Mouse (Mus musculus): ENCODE data around the gene Bid. TPM values are rescaled to one million over a fixed set of nuclear protein-coding genes. Genes with fewer than 3 reads are reported as not detected.

The Bid gene
- polyA plus RNA-seq, 1 experiment from 2014 or later, result 16.3 TPM

DNA sequence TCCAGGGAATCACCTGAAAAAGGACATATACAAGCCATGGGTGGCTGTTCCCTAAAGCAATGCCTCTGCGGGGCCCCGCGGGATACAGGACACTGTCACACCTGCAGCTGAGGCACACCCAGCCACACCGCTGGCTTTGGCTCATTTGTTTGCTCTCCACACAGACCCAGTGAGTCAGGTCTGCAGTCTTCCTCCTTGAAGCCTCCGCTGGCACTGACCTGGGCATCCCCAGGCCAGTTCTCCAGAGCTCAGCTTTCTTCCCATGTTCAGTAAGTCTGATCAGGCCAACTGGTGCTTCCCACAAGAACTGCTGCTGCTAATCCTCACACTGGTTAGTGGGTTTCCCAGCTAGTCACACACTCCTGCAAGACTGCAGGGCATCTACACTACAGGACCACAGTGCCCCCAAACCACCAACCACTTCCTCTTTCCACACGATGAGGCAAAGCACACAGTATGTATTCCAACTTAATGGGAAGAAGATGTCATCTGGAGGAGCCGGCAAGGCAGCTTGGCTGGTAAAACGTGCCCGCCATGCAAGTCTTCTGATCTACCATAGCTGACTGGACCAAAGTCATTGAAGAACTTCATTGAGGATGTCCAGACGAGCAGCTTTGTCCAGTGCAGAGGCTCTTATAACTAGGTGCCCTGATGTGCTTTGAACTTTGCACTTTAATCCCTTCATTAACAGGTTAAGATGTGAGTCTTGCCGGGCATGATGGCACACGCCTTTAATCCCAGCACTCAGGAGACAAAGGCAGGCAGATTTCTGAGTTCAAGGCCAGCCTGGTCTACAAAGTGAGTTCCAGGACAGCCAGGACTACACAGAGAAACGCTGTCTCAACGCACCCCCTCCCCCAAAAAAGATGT, 14.6 kb downstream of the Bid start:
- Histone ChIP-seq H3K4me3 (ENCODE audit: low read depth, low read length) (no peak overlapping the region), H3K4me2 (no peak overlapping the region), H3K9me3 (ENCODE audit: control insufficient read depth, low read length) (no peaks in the 10 kb centered on the region), H3K27ac (ENCODE audit: low read depth, low read length) (no peak overlapping the region), H3K36me3 (ENCODE audit: control insufficient read depth, insufficient read depth, low read length) (no peaks in the 10 kb centered on the region), H3K9ac (ENCODE audit: low read length) (no peak overlapping the region), H3K27me3 (ENCODE audit: control insufficient read depth, insufficient read depth, low read length) (no peaks in the 10 kb centered on the region), H3K4me1 (ENCODE audit: control insufficient read depth, insufficient read depth, low read length) (no peaks in the 10 kb centered on the region)
- ATAC-seq (ENCODE audit: low FRiP score) (no peak), DNase-seq (ENCODE audit: low spot score, missing footprints) (no peak)
- 92% methylated on average over 14 of the region's 14 CpGs for WGBS

DNA sequence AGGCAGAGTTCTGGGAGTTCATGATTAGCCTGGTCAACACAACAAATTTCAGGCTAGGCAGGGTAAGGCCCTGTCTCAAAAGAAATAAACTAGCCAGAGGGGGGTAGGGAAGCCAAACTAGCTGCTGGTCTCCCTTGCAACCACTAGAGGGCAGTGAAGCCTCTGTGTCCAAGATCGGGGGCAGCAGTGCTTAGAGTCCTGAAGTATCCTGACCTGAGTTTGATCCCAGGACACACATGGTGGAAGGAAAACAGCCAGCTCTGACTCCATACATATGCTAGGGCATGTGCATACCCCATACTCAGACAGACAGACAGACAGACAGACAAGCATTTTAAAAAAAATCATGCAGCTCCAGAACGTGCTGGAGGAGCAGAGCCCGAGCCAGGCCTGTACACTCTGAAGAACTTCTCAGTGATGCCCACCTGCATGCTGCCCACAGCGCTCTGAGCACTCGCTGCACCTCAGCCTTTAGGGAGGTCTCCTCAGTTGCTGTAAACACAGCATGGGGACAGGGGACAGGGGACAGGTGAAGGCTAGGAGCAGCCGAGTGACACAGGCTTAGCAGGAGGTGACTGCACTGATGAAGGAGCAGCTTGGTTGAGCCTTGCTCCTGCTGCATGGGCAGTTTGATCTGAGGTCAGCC, 18.3 kb downstream of the Bid start:
- 70% methylated on average over 6 of the region's 6 CpGs for WGBS
- no peak overlapping the region for H3K4me2 ChIP-seq
- no peaks in the 10 kb centered on the region for H3K4me1 ChIP-seq (ENCODE audit: control insufficient read depth, insufficient read depth, low read length)
- DNase-seq (ENCODE audit: low spot score, missing footprints) (peak; percentile 90), ATAC-seq (ENCODE audit: low FRiP score) (peak; percentile 29)
- H3K27me3 ChIP-seq (ENCODE audit: control insufficient read depth, insufficient read depth, low read length), result no peaks in the 10 kb centered on the region
- H3K36me3 ChIP-seq (ENCODE audit: control insufficient read depth, insufficient read depth, low read length), result peaks cover 3% of the 10 kb centered on the region; the same call in 1 of the 2 replicates
- H3K27ac ChIP-seq (ENCODE audit: low read depth, low read length), result no peak overlapping the region
- no peaks in the 10 kb centered on the region for H3K9me3 ChIP-seq (ENCODE audit: control insufficient read depth, low read length)
- no peak overlapping the region for H3K9ac ChIP-seq (ENCODE audit: low read length)
- no peak overlapping the region for H3K4me3 ChIP-seq (ENCODE audit: low read depth, low read length)

DNA sequence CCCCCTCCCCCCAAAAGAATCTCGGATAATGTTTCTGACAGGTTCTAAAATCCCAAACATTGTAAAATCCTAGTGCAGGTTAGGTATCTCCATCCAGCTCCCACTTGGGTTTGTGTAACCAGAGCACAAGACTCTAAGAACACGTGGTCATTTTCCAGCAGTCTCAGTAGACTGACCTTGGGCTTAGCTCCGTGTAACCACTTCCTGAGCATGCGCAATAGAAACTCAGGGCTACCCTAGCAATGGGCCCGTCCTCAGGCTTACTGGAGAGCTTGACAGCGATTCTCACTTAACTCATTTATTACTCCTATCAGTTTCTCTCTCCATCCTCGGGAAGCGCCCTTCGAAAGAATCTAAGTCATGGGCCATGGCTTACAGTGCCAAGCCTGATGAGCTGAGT, 22.1 kb downstream of the Bid start:
- 94% methylated on average over 9 of the region's 9 CpGs for WGBS

DNA sequence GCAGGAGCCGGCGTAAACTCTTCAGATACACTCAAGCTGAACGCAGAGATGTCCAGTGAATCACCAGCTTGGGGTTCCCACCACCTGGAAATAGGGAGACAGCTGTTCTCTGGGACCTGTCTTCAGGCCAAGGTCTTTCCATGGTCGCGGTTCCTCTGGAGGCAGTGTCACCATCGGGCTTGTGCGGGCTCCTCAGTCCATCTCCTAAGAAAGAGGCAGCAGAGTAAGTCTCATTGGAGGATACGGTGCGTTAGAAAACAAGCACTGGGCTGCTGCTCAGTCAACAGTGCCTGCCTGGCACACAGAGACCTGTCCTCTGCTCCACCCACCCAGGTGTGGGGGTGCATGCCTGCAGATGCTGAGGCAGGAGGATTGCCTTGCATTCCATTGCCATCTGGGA, 22.6 kb downstream of the Bid start:
- Histone ChIP-seq H3K4me1 (ENCODE audit: control insufficient read depth, insufficient read depth, low read length) (no peaks in the 10 kb centered on the region), H3K36me3 (ENCODE audit: control insufficient read depth, insufficient read depth, low read length) (peaks cover 5% of the 10 kb centered on the region; the same call in 1 of the 2 replicates), H3K27me3 (ENCODE audit: control insufficient read depth, insufficient read depth, low read length) (no peaks in the 10 kb centered on the region), H3K9me3 (ENCODE audit: control insufficient read depth, low read length) (no peaks in the 10 kb centered on the region), H3K4me2 (no peak overlapping the region), H3K9ac (ENCODE audit: low read length) (no peak overlapping the region), H3K27ac (ENCODE audit: low read depth, low read length) (no peak overlapping the region), H3K4me3 (ENCODE audit: low read depth, low read length) (no peak overlapping the region)
- DNase-seq (ENCODE audit: low spot score, missing footprints) (no peak), ATAC-seq (ENCODE audit: low FRiP score) (no peak)
- 96% methylated on average over 9 of the region's 9 CpGs for WGBS

More for the DNA sequence above, 22.1 kb downstream of the Bid start:
- H3K9me3 ChIP-seq (ENCODE audit: control insufficient read depth, low read length), result no peaks in the 10 kb centered on the region
- DNase-seq (ENCODE audit: low spot score, missing footprints) (no peak), ATAC-seq (ENCODE audit: low FRiP score) (no peak)
- no peaks in the 10 kb centered on the region for H3K27me3 ChIP-seq (ENCODE audit: control insufficient read depth, insufficient read depth, low read length)
- H3K9ac ChIP-seq (ENCODE audit: low read length), result no peak overlapping the region
- H3K4me3 ChIP-seq (ENCODE audit: low read depth, low read length), result no peak overlapping the region
- H3K4me2 ChIP-seq, result no peak overlapping the region
- no peaks in the 10 kb centered on the region for H3K4me1 ChIP-seq (ENCODE audit: control insufficient read depth, insufficient read depth, low read length)
- peaks cover 5% of the 10 kb centered on the region; the same call in 1 of the 2 replicates for H3K36me3 ChIP-seq (ENCODE audit: control insufficient read depth, insufficient read depth, low read length)
- H3K27ac ChIP-seq (ENCODE audit: low read depth, low read length), result no peak overlapping the region

- WGBS, result 92% methylated on average over 17 of the region's 17 CpGs
- peaks cover 15% of the 10 kb centered on the region for H3K36me3 ChIP-seq (ENCODE audit: control insufficient read depth, insufficient read depth, low read length)
- no peaks in the 10 kb centered on the region for H3K27me3 ChIP-seq (ENCODE audit: control insufficient read depth, insufficient read depth, low read length)
- no peak overlapping the region for H3K4me3 ChIP-seq (ENCODE audit: low read depth, low read length)
- no peaks in the 10 kb centered on the region for H3K9me3 ChIP-seq (ENCODE audit: control insufficient read depth, low read length)
- DNase-seq (ENCODE audit: low spot score, missing footprints) (no peak), ATAC-seq (ENCODE audit: low FRiP score) (no peak)
- no peak overlapping the region for H3K4me2 ChIP-seq
- H3K9ac ChIP-seq (ENCODE audit: low read length), result no peak overlapping the region
- no peak overlapping the region for H3K27ac ChIP-seq (ENCODE audit: low read depth, low read length)
- no peaks in the 10 kb centered on the region for H3K4me1 ChIP-seq (ENCODE audit: control insufficient read depth, insufficient read depth, low read length)
Observed at GRCm38 (mm10) chr6:120886696-120887095, 30.0 kb downstream of the Bid start.

DNA sequence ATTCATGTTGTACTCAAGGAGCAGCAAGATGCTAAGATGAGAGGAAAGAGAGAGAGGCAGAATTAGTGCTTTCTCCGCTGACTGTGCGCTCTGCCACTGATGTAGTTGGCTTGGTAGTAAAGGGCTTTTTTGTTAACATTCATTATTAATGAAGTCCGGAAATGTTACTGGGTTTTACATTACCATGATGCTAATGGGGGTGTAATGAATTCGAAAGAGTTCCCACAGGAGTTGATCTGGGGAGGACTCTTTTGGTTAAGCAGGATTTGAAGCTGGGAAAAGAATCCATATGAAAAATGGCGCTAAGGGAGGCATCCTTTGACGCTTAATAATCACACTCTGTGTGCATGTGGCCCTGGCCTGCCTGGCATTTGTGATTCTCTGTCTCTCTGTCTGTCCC, 32.2 kb downstream of the Bid start:
- Histone ChIP-seq H3K9me3 (ENCODE audit: control insufficient read depth, low read length) (no peaks in the 10 kb centered on the region), H3K4me1 (ENCODE audit: control insufficient read depth, insufficient read depth, low read length) (no peaks in the 10 kb centered on the region), H3K27ac (ENCODE audit: low read depth, low read length) (no peak overlapping the region), H3K36me3 (ENCODE audit: control insufficient read depth, insufficient read depth, low read length) (peaks cover 15% of the 10 kb centered on the region), H3K9ac (ENCODE audit: low read length) (no peak overlapping the region), H3K27me3 (ENCODE audit: control insufficient read depth, insufficient read depth, low read length) (no peaks in the 10 kb centered on the region), H3K4me2 (no peak overlapping the region), H3K4me3 (ENCODE audit: low read depth, low read length) (no peak overlapping the region)
- ATAC-seq (ENCODE audit: low FRiP score) (no peak), DNase-seq (ENCODE audit: low spot score, missing footprints) (no peak)
- 87% methylated on average over 6 of the region's 6 CpGs for WGBS

- H3K4me1 ChIP-seq (ENCODE audit: control insufficient read depth, insufficient read depth, low read length), result no peaks in the 10 kb centered on the region
- H3K9ac ChIP-seq (ENCODE audit: low read length), result no peak overlapping the region
- no peaks in the 10 kb centered on the region for H3K27me3 ChIP-seq (ENCODE audit: control insufficient read depth, insufficient read depth, low read length)
- H3K9me3 ChIP-seq (ENCODE audit: control insufficient read depth, low read length), result no peaks in the 10 kb centered on the region
- H3K4me2 ChIP-seq, result no peak overlapping the region
- no peak for ATAC-seq (ENCODE audit: low FRiP score)
- H3K36me3 ChIP-seq (ENCODE audit: control insufficient read depth, insufficient read depth, low read length), result peaks cover 11% of the 10 kb centered on the region
- no peak for DNase-seq (ENCODE audit: low spot score, missing footprints)
- H3K4me3 ChIP-seq (ENCODE audit: low read depth, low read length), result no peak overlapping the region
- 88% methylated on average over 5 of the region's 5 CpGs for WGBS
- no peak overlapping the region for H3K27ac ChIP-seq (ENCODE audit: low read depth, low read length)
Observed at GRCm38 (mm10) chr6:120879046-120879445, 37.6 kb downstream of the Bid start.

- Histone ChIP-seq H3K27me3 (ENCODE audit: control insufficient read depth, insufficient read depth, low read length) (no peaks in the 10 kb centered on the region), H3K4me3 (ENCODE audit: low read depth, low read length) (no peak overlapping the region), H3K9me3 (ENCODE audit: control insufficient read depth, low read length) (no peaks in the 10 kb centered on the region), H3K4me1 (ENCODE audit: control insufficient read depth, insufficient read depth, low read length) (no peaks in the 10 kb centered on the region), H3K4me2 (no peak overlapping the region), H3K36me3 (ENCODE audit: control insufficient read depth, insufficient read depth, low read length) (peaks cover 2% of the 10 kb centered on the region; the same call in 1 of the 2 replicates), H3K27ac (ENCODE audit: low read depth, low read length) (no peak overlapping the region), H3K9ac (ENCODE audit: low read length) (no peak overlapping the region)
- no peak for ATAC-seq (ENCODE audit: low FRiP score)
- DNase-seq (ENCODE audit: low spot score, missing footprints), result no peak
- 81% methylated on average over 9 of the region's 9 CpGs for WGBS
Observed at GRCm38 (mm10) chr6:120873874-120874273, 42.8 kb downstream of the Bid start.

- Histone ChIP-seq H3K4me2 (no peak overlapping the region), H3K4me1 (ENCODE audit: control insufficient read depth, insufficient read depth, low read length) (no peaks in the 10 kb centered on the region), H3K9me3 (ENCODE audit: control insufficient read depth, low read length) (no peaks in the 10 kb centered on the region), H3K9ac (ENCODE audit: low read length) (no peak overlapping the region), H3K27ac (ENCODE audit: low read depth, low read length) (no peak overlapping the region), H3K27me3 (ENCODE audit: control insufficient read depth, insufficient read depth, low read length) (no peaks in the 10 kb centered on the region), H3K36me3 (ENCODE audit: control insufficient read depth, insufficient read depth, low read length) (peaks cover 2% of the 10 kb centered on the region; the same call in 1 of the 2 replicates), H3K4me3 (ENCODE audit: low read depth, low read length) (no peak overlapping the region)
- ATAC-seq (ENCODE audit: low FRiP score), result no peak
- 88% methylated on average over 2 of the region's 2 CpGs for WGBS
- no peak for DNase-seq (ENCODE audit: low spot score, missing footprints)
Observed at GRCm38 (mm10) chr6:120871286-120871685, 45.4 kb downstream of the Bid start.

All from midbrain, embryonic 11.5 days (tissue).